Mouse (Mus musculus): Measurements from ENCODE around the gene Tet3. TPM values are rescaled to one million over a fixed set of nuclear protein-coding genes. Genes with fewer than 3 reads are reported as not detected.

Tet3 gene
- total RNA-seq, 1 experiment = 6.0 TPM

GRCm38 (mm10) chr6:83438584-83438983, 20.3 kb downstream of the Tet3 start:
- Histone ChIP-seq H3K4me1 (ENCODE audit: control insufficient read depth in 2 of 2, insufficient read depth in 2 of 2, low read length in 2 of 2, poor library complexity in 1 of 2) (peaks cover 0 to 9% of the 10 kb centered on the region in 2 experiments; a peak in 1 of 4 replicates), H3K27ac (ENCODE audit: insufficient read depth, low read depth, low read length, poor library complexity, severe bottlenecking) (no peak overlapping the region), H3K9ac (ENCODE audit: insufficient read depth, low read depth, low read length, poor library complexity, severe bottlenecking) (no peak overlapping the region), H3K36me3 (ENCODE audit: control insufficient read depth, insufficient read depth, low read length, poor library complexity, severe bottlenecking) (no peaks in the 10 kb centered on the region), H3K9me3 (ENCODE audit: control insufficient read depth, insufficient read depth, low read depth, low read length) (no peaks in the 10 kb centered on the region), H3K4me3 (ENCODE audit: insufficient read depth in 1 of 2, low read depth in 1 of 2, low read length in 2 of 2, poor library complexity in 1 of 2, severe bottlenecking in 1 of 2) (no peak overlapping the region)
- TF ChIP-seq CHD2 (IDR thresholded peaks at IDR 0.05; ENCODE audit: low read depth, low read length) (no peak), HCFC1 (IDR thresholded peaks at IDR 0.05; ENCODE audit: borderline replicate concordance, insufficient read depth, low read length) (no peak), MAFK (IDR thresholded peaks at IDR 0.05; ENCODE audit: insufficient read depth, low read depth, low read length) (no peak), ZNF384 (IDR thresholded peaks at IDR 0.05; ENCODE audit: low read depth, low read length) (no peak), ZC3H11A (IDR thresholded peaks at IDR 0.05; ENCODE audit: borderline replicate concordance, low read depth, low read length) (no peak)
- DNase-seq (ENCODE audit: low read depth, low spot score) = no peak
- in situ Hi-C loops (cut with MboI; ENCODE audit: low sequenced_read_pairs in 2 of 2, unreplicated experiment in 2 of 2) = no loop called here

- DNase-seq (ENCODE audit: low read depth, low spot score) = no peak
- no peak overlapping the region for H3K27ac ChIP-seq (ENCODE audit: insufficient read depth, low read depth, low read length, poor library complexity, severe bottlenecking)
Measured at GRCm38 (mm10) chr6:83437802-83438201, 21.1 kb downstream of the Tet3 start.

GRCm38 (mm10) chr6:83437225-83437624, 21.7 kb downstream of the Tet3 start:
- no peak overlapping the region for H3K27ac ChIP-seq (ENCODE audit: insufficient read depth, low read depth, low read length, poor library complexity, severe bottlenecking)
- no peak for DNase-seq (ENCODE audit: low read depth, low spot score)
- H3K4me3 ChIP-seq (ENCODE audit: insufficient read depth in 1 of 2, low read depth in 1 of 2, low read length in 2 of 2, poor library complexity in 1 of 2, severe bottlenecking in 1 of 2) = no peak overlapping the region
- in situ Hi-C loops (cut with MboI; ENCODE audit: low sequenced_read_pairs in 2 of 2, unreplicated experiment in 2 of 2) = no loop called here
- no peak overlapping the region for H3K9ac ChIP-seq (ENCODE audit: insufficient read depth, low read depth, low read length, poor library complexity, severe bottlenecking)
- no peak for TF ChIP-seq MAFK (IDR thresholded peaks at IDR 0.05; ENCODE audit: insufficient read depth, low read depth, low read length)
- no peak for TF ChIP-seq CHD2 (IDR thresholded peaks at IDR 0.05; ENCODE audit: low read depth, low read length)
- TF ChIP-seq ZNF384 (IDR thresholded peaks at IDR 0.05; ENCODE audit: low read depth, low read length) = no peak
- TF ChIP-seq ZC3H11A (IDR thresholded peaks at IDR 0.05; ENCODE audit: borderline replicate concordance, low read depth, low read length) = no peak
- TF ChIP-seq HCFC1 (IDR thresholded peaks at IDR 0.05; ENCODE audit: borderline replicate concordance, insufficient read depth, low read length) = no peak
- peaks cover 0 to 9% of the 10 kb centered on the region in 2 experiments; a peak in 1 of 4 replicates for H3K4me1 ChIP-seq (ENCODE audit: control insufficient read depth in 2 of 2, insufficient read depth in 2 of 2, low read length in 2 of 2, poor library complexity in 1 of 2)
- H3K36me3 ChIP-seq (ENCODE audit: control insufficient read depth, insufficient read depth, low read length, poor library complexity, severe bottlenecking) = no peaks in the 10 kb centered on the region
- H3K9me3 ChIP-seq (ENCODE audit: control insufficient read depth, insufficient read depth, low read depth, low read length) = no peaks in the 10 kb centered on the region

More at GRCm38 (mm10) chr6:83437802-83438201, 21.1 kb downstream of the Tet3 start:
- Histone ChIP-seq H3K9me3 (ENCODE audit: control insufficient read depth, insufficient read depth, low read depth, low read length) (no peaks in the 10 kb centered on the region), H3K4me3 (ENCODE audit: insufficient read depth in 1 of 2, low read depth in 1 of 2, low read length in 2 of 2, poor library complexity in 1 of 2, severe bottlenecking in 1 of 2) (no peak overlapping the region), H3K9ac (ENCODE audit: insufficient read depth, low read depth, low read length, poor library complexity, severe bottlenecking) (no peak overlapping the region), H3K4me1 (ENCODE audit: control insufficient read depth in 2 of 2, insufficient read depth in 2 of 2, low read length in 2 of 2, poor library complexity in 1 of 2) (peaks cover 0 to 9% of the 10 kb centered on the region in 2 experiments; a peak in 1 of 4 replicates), H3K36me3 (ENCODE audit: control insufficient read depth, insufficient read depth, low read length, poor library complexity, severe bottlenecking) (no peaks in the 10 kb centered on the region)
- in situ Hi-C loops (cut with MboI; ENCODE audit: low sequenced_read_pairs in 2 of 2, unreplicated experiment in 2 of 2) = no loop called here
- TF ChIP-seq HCFC1 (IDR thresholded peaks at IDR 0.05; ENCODE audit: borderline replicate concordance, insufficient read depth, low read length) = no peak

DNA sequence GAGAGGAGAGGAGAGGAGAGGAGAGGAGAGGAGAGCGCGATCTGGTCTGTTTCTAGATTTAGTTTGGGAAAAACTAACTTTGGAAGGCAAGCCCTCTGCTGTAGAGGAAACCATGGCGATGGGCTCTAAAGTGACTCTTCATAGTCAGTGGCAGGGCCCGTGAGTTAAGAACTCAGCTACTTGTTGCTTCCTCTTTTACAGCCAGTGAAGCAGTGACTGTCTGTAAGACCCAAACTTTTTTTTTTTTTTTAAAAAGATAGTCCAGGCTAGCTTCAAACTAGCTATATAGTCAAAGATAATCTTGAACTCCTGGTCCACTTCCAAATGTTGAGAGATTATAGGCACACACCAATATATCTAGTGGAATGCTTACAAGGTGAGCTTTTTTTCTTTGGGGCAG, 22.3 kb downstream of the Tet3 start:
- Histone ChIP-seq H3K4me1 (ENCODE audit: control insufficient read depth in 2 of 2, insufficient read depth in 2 of 2, low read length in 2 of 2, poor library complexity in 1 of 2) (peaks cover 0 to 9% of the 10 kb centered on the region in 2 experiments; a peak in 1 of 4 replicates), H3K36me3 (ENCODE audit: control insufficient read depth, insufficient read depth, low read length, poor library complexity, severe bottlenecking) (no peaks in the 10 kb centered on the region), H3K9me3 (ENCODE audit: control insufficient read depth, insufficient read depth, low read depth, low read length) (no peaks in the 10 kb centered on the region), H3K4me3 (ENCODE audit: insufficient read depth in 1 of 2, low read depth in 1 of 2, low read length in 2 of 2, poor library complexity in 1 of 2, severe bottlenecking in 1 of 2) (no peak overlapping the region), H3K9ac (ENCODE audit: insufficient read depth, low read depth, low read length, poor library complexity, severe bottlenecking) (no peak overlapping the region), H3K27ac (ENCODE audit: insufficient read depth, low read depth, low read length, poor library complexity, severe bottlenecking) (no peak overlapping the region)
- no peak for TF ChIP-seq HCFC1 (IDR thresholded peaks at IDR 0.05; ENCODE audit: borderline replicate concordance, insufficient read depth, low read length)
- in situ Hi-C loops (cut with MboI; ENCODE audit: low sequenced_read_pairs in 2 of 2, unreplicated experiment in 2 of 2) = no loop called here
- no peak for DNase-seq (ENCODE audit: low read depth, low spot score)

GRCm38 (mm10) chr6:83435174-83435573, 23.7 kb downstream of the Tet3 start:
- no peaks in the 10 kb centered on the region for H3K36me3 ChIP-seq (ENCODE audit: control insufficient read depth, insufficient read depth, low read length, poor library complexity, severe bottlenecking)
- H3K4me1 ChIP-seq (ENCODE audit: control insufficient read depth in 2 of 2, insufficient read depth in 2 of 2, low read length in 2 of 2, poor library complexity in 1 of 2) = peaks cover 0 to 2% of the 10 kb centered on the region in 2 experiments; a peak in 1 of 4 replicates
- H3K9me3 ChIP-seq (ENCODE audit: control insufficient read depth, insufficient read depth, low read depth, low read length) = no peaks in the 10 kb centered on the region
- H3K9ac ChIP-seq (ENCODE audit: insufficient read depth, low read depth, low read length, poor library complexity, severe bottlenecking) = no peak overlapping the region
- TF ChIP-seq CHD2 (IDR thresholded peaks at IDR 0.05; ENCODE audit: low read depth, low read length) = no peak
- in situ Hi-C loops (cut with MboI; ENCODE audit: low sequenced_read_pairs in 2 of 2, unreplicated experiment in 2 of 2) = no loop called here
- DNase-seq (ENCODE audit: low read depth, low spot score) = no peak
- H3K27ac ChIP-seq (ENCODE audit: insufficient read depth, low read depth, low read length, poor library complexity, severe bottlenecking) = no peak overlapping the region
- no peak overlapping the region for H3K4me3 ChIP-seq (ENCODE audit: insufficient read depth in 1 of 2, low read depth in 1 of 2, low read length in 2 of 2, poor library complexity in 1 of 2, severe bottlenecking in 1 of 2)

Data from ES-E14 (cell line).